8 mouse cellular contexts compared by ENCODE assay signal in the genomic region with DNA sequence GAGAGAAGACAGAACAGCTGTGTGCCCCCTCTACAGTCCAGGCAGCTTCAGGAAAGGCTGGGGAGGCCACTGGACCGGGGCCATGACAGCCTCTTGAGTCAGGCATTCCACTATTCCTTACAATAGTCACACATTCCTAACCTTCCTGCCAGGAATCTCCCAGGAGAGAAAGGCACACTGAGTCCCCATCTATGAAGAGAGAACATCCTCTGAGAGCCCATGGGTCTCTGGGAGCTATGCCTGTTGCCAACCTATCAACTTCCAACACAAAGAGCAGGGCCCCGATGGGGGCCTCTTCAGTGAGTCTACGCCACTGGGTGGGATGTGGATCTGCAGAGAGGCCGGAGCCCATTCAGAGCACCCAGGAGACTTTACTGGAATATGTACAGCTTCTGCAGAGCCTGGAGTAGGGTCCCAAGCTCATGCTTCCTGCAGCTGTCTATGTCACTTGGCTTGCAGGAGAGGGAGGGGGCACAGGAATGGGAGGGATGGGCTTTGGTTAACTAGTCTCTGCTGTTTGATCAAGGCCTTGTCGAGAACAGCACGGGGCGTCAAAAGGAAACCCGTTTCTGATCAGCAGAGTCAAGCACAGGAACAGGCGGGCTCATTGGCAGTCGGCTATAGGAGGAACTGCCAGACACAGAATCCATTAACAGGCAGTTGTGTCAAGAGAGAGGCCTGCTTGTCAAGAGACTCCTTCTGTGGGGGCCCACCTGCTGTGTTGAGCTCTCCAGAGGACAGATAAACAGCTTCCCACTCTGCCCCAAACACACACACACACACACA.
DNase-seq lines count a peak whose midpoint lies in the region; ATAC-seq lines count a peak whose summit lies in the region.

No protein-coding gene starts in this region.

- peak overlapping the region; percentile 82 for H3K27ac ChIP-seq in embryonic facial prominence, embryonic 12.5 days
- peak overlapping the region; percentile 89 for H3K27ac ChIP-seq in heart, embryonic 15.5 days
- H3K27ac ChIP-seq in midbrain, embryonic 16.5 days (ENCODE audit: low read length) = peak overlapping the region; percentile 56

- peaks cover 90% of the 10 kb centered on the region for H3K4me1 ChIP-seq in embryonic facial prominence, embryonic 12.5 days
- peaks cover 91% of the 10 kb centered on the region for H3K4me1 ChIP-seq in heart, embryonic 15.5 days (replicated peaks)
- peaks cover 76% of the 10 kb centered on the region for H3K4me1 ChIP-seq in midbrain, embryonic 16.5 days (ENCODE audit: control insufficient read depth, insufficient read depth, low read length)

- peak; percentile 44; the same call in 1 of the 2 replicates for ATAC-seq in embryonic facial prominence, embryonic 12.5 days (ENCODE audit: insufficient number of reproducible peaks, insufficient read depth, low FRiP score, low TSS enrichment)
- peak; percentile 66 for ATAC-seq in heart, embryonic 15.5 days (replicated peaks; ENCODE audit: insufficient number of reproducible peaks, insufficient read depth, low FRiP score, low read depth)
- peak; percentile 37 for ATAC-seq in midbrain, embryonic 16.5 days

- H3K4me2 ChIP-seq in embryonic facial prominence, embryonic 12.5 days (replicated peaks) = no peak overlapping the region
- peak overlapping the region; percentile 16; the same call in 1 of the 2 replicates for H3K4me2 ChIP-seq in heart, embryonic 15.5 days
- no peak overlapping the region for H3K4me2 ChIP-seq in midbrain, embryonic 16.5 days (ENCODE audit: low read length)

- no peaks in the 10 kb centered on the region for H3K27me3 ChIP-seq in embryonic facial prominence, embryonic 12.5 days
- no peaks in the 10 kb centered on the region for H3K27me3 ChIP-seq in heart, embryonic 15.5 days
- H3K27me3 ChIP-seq in midbrain, embryonic 16.5 days (ENCODE audit: control insufficient read depth, insufficient read depth, low read depth, low read length) = no peaks in the 10 kb centered on the region

- no peaks in the 10 kb centered on the region for H3K9me3 ChIP-seq in embryonic facial prominence, embryonic 12.5 days
- no peaks in the 10 kb centered on the region for H3K9me3 ChIP-seq in heart, embryonic 15.5 days (replicated peaks)
- no peaks in the 10 kb centered on the region for H3K9me3 ChIP-seq in midbrain, embryonic 16.5 days (replicated peaks; ENCODE audit: control insufficient read depth, low read length, poor library complexity, severe bottlenecking)

- H3K9ac ChIP-seq in embryonic facial prominence, embryonic 12.5 days = no peak overlapping the region; the same call in 1 of the 2 replicates
- no peak overlapping the region for H3K9ac ChIP-seq in heart, embryonic 15.5 days
- H3K9ac ChIP-seq in midbrain, embryonic 16.5 days (ENCODE audit: low read depth, low read length) = no peak overlapping the region

- DNase-seq in cerebellum, postnatal 10 days = peak; percentile 53 to 63
- no peak for DNase-seq in cerebellum, adult 8-10 months
- peak; percentile 58 to 76 for DNase-seq in kidney, postnatal 25 days
- DNase-seq in ovary, postnatal 14 days (ENCODE audit: low spot score) = no peak
- DNase-seq in yolk sac, embryonic 10.5 days (ENCODE audit: low spot score) = no peak

- WGBS in embryonic facial prominence, embryonic 12.5 days = 35% methylated on average over 10 of the region's 10 CpGs
- 14% methylated on average over 10 of the region's 10 CpGs for whole genome bisulfite sequencing in heart, embryonic 15.5 days
- 25% methylated on average over 10 of the region's 10 CpGs for WGBS in midbrain, embryonic 16.5 days

- no peak overlapping the region for H3K4me3 ChIP-seq in embryonic facial prominence, embryonic 12.5 days
- H3K4me3 ChIP-seq in heart, embryonic 15.5 days = no peak overlapping the region
- H3K4me3 ChIP-seq in midbrain, embryonic 16.5 days (ENCODE audit: low read depth, low read length) = no peak overlapping the region

- H3K36me3 ChIP-seq in embryonic facial prominence, embryonic 12.5 days = no peaks in the 10 kb centered on the region
- H3K36me3 ChIP-seq in heart, embryonic 15.5 days = no peaks in the 10 kb centered on the region
- no peaks in the 10 kb centered on the region for H3K36me3 ChIP-seq in midbrain, embryonic 16.5 days (ENCODE audit: control insufficient read depth, insufficient read depth, low read length)

Comparison
In these comparisons a context has a peak if more than half of its experiments do, and no peak if none do; other contexts are left out.
1. DNase-seq: peak in cerebellum, postnatal 10 days (2 of 2) and kidney, postnatal 25 days (2 of 2); none in cerebellum, adult 8-10 months (single experiment), ovary, postnatal 14 days (single experiment) and yolk sac, embryonic 10.5 days (single experiment).
2. Peak in every context shown above with its lines, with median percentiles within 50 percentile points of each other: ATAC-seq and H3K27ac ChIP-seq.